Mouse (Mus musculus) limb, embryonic 10.5 days (tissue): Measurements from ENCODE around the gene Tex101. TPM values are rescaled to one million over a fixed set of nuclear protein-coding genes. Genes with fewer than 3 reads are reported as not detected.

ENCODE experiments used
- DNase-seq: peaks from one replicate; pipeline ENCODE4 v3.0.0-alpha.2; 2017; ENCODE audit warnings: low spot score
- H3K27ac ChIP-seq: fragments of 300-500 bp; sonication (generic); 2 replicates; pipeline ENCODE4 v1.5.1; 2016; ENCODE audit warnings: mild to moderate bottlenecking
- H3K27me3 ChIP-seq: fragments of 300-500 bp; sonication (generic); 2 replicates; pipeline ENCODE4 v1.6.1; 2016; ENCODE audit warnings: low read depth, mild to moderate bottlenecking; ENCODE audit not compliant: poor library complexity, severe bottlenecking
- H3K36me3 ChIP-seq: fragments of 300-500 bp; sonication (generic); 2 replicates; pipeline ENCODE4 v1.6.1; 2016; ENCODE audit warnings: mild to moderate bottlenecking, moderate library complexity
- H3K4me1 ChIP-seq: fragments of 300-500 bp; sonication (generic); 2 replicates; pipeline ENCODE4 v1.6.1; 2016
- H3K4me3 ChIP-seq: fragments of 300-500 bp; sonication (generic); 2 replicates; pipeline ENCODE4 v1.5.1; 2016; ENCODE audit warnings: mild to moderate bottlenecking, moderate library complexity
- H3K9me3 ChIP-seq: fragments of 300-500 bp; sonication (generic); replicated peaks from 2 replicates; pipeline ENCODE4 v1.6.1; 2016; ENCODE audit warnings: mild to moderate bottlenecking
- WGBS: fragments of 180-500 bp; shearing (Covaris S2); methylation state at CpG from one replicate; pipeline ENCODE4 v1.1.7; 2016; 5-methylcytosine and 5-hydroxymethylcytosine counted together
- polyA plus RNA-seq: library from polyadenylated mRNA; unstranded; fragments of >200 nt; fragmentation: Nextera tagmentation; extraction: Ambion mirVana; gene quantifications from 2 replicates; pipeline ENCODE4 v1.2.1, GENCODE M21; 2016

Gene Tex101
- polyA plus RNA-seq, 1 experiment from 2014 or later, result not detected

DNA sequence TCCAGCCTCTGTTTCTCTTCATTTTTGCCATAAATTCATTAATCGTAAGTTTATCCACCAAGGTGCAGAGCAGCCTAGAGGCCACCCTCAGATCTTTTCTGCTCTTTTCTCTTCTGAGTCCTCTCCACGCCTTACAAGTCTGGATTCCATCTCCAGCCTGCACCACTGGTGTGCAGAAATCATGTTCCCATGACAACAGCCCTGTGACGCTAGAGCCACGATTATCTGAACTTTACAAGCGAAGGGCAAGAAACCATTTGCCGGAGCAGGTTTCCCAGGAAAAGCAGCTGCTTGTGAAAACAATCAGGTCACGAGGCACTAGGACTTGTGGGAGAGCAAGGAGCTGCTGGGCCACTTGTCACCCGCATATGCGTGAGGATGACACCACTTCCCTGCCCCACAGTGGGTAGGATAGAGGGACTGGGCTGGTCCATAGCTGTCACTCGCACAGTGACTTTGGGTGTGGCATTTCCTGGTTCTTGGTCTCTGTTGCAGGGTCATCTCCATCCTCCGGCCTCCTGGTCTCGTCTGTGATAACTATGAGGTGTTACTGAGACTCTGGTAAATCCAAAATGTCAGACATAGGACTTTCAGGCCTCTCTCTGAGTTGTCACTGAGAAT is 16.6 kb downstream of the Tex101 start:
- Histone ChIP-seq H3K36me3 (no peaks in the 10 kb centered on the region), H3K4me1 (no peaks in the 10 kb centered on the region), H3K27ac (no peak overlapping the region), H3K9me3 (no peaks in the 10 kb centered on the region), H3K4me3 (no peak overlapping the region), H3K27me3 (no peaks in the 10 kb centered on the region)
- 67% methylated on average over 12 of the region's 12 CpGs for WGBS
- no peak for DNase-seq

DNA sequence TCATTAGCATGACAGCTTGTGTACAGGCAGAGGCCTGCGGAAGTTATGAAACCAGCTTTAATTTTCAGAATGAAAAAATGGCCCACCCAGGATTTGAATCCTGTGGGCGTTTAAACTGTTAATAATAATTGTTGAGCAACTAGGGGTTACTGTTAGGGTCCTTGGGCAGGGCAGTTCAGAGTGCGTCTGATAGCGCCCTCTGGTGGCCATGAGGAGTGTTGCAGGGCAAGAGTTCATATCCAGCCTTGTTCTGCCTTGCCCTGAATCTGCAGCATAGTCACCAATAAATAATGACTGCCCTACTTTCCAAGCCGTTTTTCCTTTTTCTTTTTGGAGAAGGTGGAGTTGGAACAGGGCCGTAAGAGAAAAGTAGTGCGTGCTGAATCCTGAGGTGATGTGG is 22.8 kb downstream of the Tex101 start:
- H3K27me3 ChIP-seq, result no peaks in the 10 kb centered on the region
- H3K4me1 ChIP-seq, result no peaks in the 10 kb centered on the region
- WGBS, result 25% methylated on average over 7 of the region's 7 CpGs
- peak; percentile 78 for DNase-seq
- no peaks in the 10 kb centered on the region for H3K9me3 ChIP-seq
- no peaks in the 10 kb centered on the region for H3K36me3 ChIP-seq
- no peak overlapping the region for H3K27ac ChIP-seq
- H3K4me3 ChIP-seq, result no peak overlapping the region

DNA sequence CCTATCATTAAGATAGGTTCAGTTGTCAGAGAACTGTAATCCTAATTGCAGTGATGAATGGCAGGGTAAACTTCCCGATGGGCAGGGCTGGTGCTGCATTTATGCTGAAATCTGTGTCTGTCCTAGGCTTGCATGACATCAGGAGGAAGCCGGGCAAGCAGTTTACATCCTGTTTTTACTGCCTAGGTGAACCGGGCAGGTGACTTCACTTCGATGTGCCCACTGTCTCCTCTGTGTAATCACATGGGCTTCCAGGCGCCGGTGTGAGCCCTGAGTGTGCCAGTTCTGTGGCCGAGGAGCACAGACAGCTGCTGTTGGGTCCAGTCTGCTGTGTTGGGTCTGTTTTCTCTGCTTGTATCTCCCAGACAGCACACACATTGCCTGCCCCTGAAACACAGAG is 30.0 kb downstream of the Tex101 start:
- DNase-seq, result no peak
- Histone ChIP-seq H3K36me3 (no peaks in the 10 kb centered on the region), H3K4me1 (no peaks in the 10 kb centered on the region), H3K27me3 (peaks cover 9% of the 10 kb centered on the region), H3K4me3 (no peak overlapping the region), H3K27ac (no peak overlapping the region), H3K9me3 (no peaks in the 10 kb centered on the region)
- 87% methylated on average over 7 of the region's 7 CpGs for WGBS

DNA sequence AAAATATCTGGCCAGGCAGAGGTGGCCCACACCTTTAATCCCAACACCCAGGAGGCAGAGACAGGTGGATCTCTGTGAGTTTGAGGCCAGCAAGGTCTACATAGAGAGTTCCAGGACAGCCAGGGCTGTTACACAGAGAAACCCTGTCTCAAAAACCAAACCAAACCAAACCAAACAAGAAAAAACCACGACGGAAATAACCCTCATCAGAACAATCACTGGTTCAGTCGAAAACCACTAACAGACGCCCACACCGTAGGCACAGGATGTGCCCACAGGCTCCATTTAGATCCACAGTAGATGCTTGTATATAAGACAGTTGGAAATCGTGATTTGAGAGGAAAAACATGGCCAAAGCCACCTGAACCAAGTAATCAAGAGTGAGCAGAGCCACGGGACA is 31.5 kb downstream of the Tex101 start:
- DNase-seq, result no peak
- Histone ChIP-seq H3K36me3 (no peaks in the 10 kb centered on the region), H3K4me3 (no peak overlapping the region), H3K9me3 (no peaks in the 10 kb centered on the region), H3K27ac (no peak overlapping the region), H3K4me1 (no peaks in the 10 kb centered on the region), H3K27me3 (peaks cover 23% of the 10 kb centered on the region)
- 76% methylated on average over 7 of the region's 7 CpGs for WGBS

DNA sequence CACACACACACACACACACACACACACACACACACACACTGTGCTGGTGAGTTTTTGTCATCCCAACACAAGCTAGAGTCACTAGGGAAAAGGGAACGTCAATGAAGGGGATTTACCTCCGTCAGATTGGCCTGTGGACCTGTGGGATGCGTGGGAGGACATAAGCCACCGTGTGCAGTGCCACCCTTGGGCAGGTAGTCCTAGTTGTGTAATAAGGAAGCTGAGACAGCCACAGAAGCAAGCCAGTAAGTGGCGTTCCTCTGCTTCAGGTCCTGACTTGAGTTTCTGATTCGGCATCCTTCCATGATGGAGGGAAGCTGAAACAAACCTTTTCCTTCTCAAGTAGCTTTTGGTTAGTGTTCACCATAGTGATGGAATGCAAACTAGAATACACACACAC is 32.0 kb downstream of the Tex101 start:
- 89% methylated on average over 6 of the region's 6 CpGs for WGBS
- H3K27me3 ChIP-seq, result peaks cover 28% of the 10 kb centered on the region
- H3K4me1 ChIP-seq, result no peaks in the 10 kb centered on the region
- no peak for DNase-seq
- H3K4me3 ChIP-seq, result no peak overlapping the region
- no peaks in the 10 kb centered on the region for H3K9me3 ChIP-seq
- no peaks in the 10 kb centered on the region for H3K36me3 ChIP-seq
- no peak overlapping the region for H3K27ac ChIP-seq

DNA sequence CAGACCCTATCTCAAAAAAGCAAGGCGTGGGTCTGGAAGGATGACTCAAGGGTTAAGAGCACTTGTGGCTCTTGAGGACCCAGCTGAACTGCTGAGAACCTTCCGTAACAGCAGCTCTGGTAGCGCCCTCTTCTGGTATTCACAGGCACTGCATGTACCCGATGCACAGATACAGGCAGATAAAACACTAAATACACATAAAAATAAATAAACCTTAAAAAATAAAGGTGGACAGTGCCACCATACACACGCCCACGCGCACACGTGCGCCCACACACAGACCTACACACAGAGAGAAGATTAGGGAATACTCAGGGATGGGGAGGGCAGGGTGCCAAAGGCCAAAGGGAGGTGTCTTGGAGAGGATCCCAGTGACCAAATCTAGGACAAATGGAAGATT is 34.0 kb downstream of the Tex101 start:
- Histone ChIP-seq H3K4me3 (no peak overlapping the region), H3K9me3 (no peaks in the 10 kb centered on the region), H3K4me1 (peaks cover 10% of the 10 kb centered on the region), H3K36me3 (no peaks in the 10 kb centered on the region), H3K27ac (no peak overlapping the region), H3K27me3 (peaks cover 48% of the 10 kb centered on the region)
- 7% methylated on average over 9 of the region's 9 CpGs for WGBS
- peak; percentile 70 for DNase-seq

DNA sequence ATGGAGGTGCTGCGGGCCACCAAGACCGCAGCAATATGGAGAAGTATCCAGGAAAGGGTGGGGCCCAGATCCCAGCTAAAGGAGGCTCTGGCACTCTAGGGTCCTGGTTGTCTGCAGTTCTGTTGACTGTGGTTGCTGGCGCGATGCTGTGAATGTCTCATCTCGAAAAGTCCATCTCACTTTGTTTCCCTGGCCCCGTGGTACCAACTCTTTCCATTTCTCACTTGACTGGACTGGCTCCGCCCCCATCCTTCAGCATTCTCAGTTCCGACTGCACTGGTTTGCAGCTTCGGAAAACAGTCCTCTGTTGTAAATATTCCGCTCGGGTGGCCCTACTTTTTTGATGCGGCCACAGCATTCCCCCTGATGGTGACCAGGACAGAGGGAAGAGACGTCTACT is 36.0 kb downstream of the Tex101 start:
- H3K9me3 ChIP-seq, result no peaks in the 10 kb centered on the region
- no peak overlapping the region for H3K27ac ChIP-seq
- H3K4me3 ChIP-seq, result no peak overlapping the region
- DNase-seq, result no peak
- WGBS, result 67% methylated on average over 13 of the region's 13 CpGs
- peaks cover 69% of the 10 kb centered on the region for H3K27me3 ChIP-seq
- peaks cover 19% of the 10 kb centered on the region for H3K4me1 ChIP-seq
- no peaks in the 10 kb centered on the region for H3K36me3 ChIP-seq

DNA sequence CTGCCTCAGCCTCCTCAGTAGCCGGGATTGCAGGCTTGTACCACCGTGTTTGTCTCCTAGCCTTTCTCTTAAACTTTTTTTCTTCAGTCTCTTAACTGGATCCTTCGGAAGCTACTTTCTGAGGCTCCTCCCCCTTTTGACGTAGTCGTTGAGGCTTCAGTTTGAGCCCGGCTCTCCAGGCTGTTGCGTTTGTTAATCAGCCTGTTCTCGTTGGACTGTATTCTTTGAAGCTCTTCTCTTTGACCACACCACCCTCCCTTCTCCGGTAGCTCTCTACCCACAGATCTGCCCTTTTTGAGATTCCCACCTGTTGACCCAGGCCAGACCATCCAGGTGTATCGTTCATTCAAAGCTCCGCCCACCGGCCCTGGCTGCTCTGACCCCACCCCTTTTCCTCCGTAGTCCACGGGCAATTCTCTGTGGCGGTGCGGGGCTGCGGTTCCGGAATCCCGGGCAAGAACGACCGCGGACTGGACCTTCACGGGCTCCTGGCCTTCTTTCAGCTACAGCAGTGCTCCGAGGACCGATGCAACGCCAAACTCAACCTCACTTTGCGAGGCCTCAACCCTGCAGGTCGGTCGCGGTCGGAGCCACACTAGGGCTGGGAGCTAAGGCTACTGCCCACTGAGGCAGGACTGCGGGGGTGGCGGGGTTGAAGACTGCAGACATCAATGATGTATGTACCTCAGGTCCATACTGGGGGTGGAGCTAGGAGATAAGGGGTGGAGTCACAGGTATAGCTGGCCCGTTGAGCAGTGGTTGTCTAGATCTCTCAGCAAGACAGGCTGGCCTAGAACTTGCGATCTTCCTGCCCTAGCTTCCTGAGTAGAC is 38.2 kb downstream of the Tex101 start:
- 3% methylated on average over 35 of the region's 35 CpGs for WGBS
- Histone ChIP-seq H3K27ac (no peak overlapping the region), H3K4me1 (peaks cover 19% of the 10 kb centered on the region), H3K9me3 (no peaks in the 10 kb centered on the region), H3K4me3 (peak overlapping the region; percentile 40), H3K27me3 (peaks cover 81% of the 10 kb centered on the region), H3K36me3 (no peaks in the 10 kb centered on the region)
- no peak for DNase-seq

DNA sequence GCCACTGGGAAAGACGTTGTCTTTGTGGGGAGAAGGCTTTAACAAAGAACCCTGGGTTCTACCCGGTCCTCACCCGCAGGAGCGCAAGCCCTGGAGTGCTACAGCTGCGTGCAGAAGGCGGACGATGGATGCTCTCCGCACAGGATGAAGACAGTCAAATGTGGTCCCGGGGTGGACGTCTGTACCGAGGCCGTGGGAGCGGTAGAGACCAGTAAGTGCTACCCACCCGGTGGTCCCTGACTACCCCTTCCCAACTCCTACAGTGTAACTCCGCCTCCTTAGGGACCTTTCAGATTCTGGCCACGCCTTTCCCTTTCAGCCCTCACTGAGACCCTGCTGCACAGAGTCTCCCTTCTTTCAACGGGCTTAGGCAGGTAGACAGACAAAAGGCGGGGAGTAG is 39.4 kb downstream of the Tex101 start:
- Histone ChIP-seq H3K36me3 (no peaks in the 10 kb centered on the region), H3K27ac (no peak overlapping the region), H3K4me3 (peak overlapping the region; percentile 40; the same call in 1 of the 2 replicates), H3K4me1 (peaks cover 19% of the 10 kb centered on the region), H3K9me3 (no peaks in the 10 kb centered on the region), H3K27me3 (peaks cover 78% of the 10 kb centered on the region)
- 2% methylated on average over 18 of the region's 18 CpGs for WGBS
- no peak for DNase-seq

DNA sequence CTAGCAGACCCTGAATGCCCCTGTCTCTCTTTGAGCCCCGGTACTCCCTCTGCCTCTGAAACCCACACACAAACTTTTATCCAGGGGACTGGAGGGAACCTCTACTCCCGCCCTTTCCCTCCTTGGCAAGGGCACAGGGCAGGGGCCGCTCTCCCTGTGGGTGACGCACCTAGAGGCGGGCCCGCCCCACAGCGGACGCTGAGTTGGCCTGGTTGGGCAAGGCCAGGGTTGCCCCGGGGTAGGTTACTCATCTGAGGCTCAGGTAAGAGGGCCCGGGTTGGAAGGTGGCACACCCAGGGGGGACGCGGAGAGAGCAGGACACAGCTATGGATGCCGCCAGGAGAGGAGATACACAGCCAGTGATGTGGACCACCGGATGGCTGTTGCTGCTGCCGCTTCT is 40.2 kb downstream of the Tex101 start, which contains the start of gene Lypd3:
Gene Lypd3 (plus strand): TSS at position 287 of the 400 bp plus-strand sequence.
- Histone ChIP-seq H3K9me3 (no peaks in the 10 kb centered on the region), H3K4me3 (peak within 1 kb of the TSS; percentile 40; the same call in 1 of the 2 replicates), H3K27ac (no peak within 1 kb of the TSS), H3K4me1 (peaks cover 19% of the 10 kb centered on the region), H3K27me3 (peaks cover 70% of the 10 kb centered on the region), H3K36me3 (no peaks in the 10 kb centered on the region)
- no peak for DNase-seq
- 12% methylated on average over 15 of the region's 15 CpGs for WGBS

DNA sequence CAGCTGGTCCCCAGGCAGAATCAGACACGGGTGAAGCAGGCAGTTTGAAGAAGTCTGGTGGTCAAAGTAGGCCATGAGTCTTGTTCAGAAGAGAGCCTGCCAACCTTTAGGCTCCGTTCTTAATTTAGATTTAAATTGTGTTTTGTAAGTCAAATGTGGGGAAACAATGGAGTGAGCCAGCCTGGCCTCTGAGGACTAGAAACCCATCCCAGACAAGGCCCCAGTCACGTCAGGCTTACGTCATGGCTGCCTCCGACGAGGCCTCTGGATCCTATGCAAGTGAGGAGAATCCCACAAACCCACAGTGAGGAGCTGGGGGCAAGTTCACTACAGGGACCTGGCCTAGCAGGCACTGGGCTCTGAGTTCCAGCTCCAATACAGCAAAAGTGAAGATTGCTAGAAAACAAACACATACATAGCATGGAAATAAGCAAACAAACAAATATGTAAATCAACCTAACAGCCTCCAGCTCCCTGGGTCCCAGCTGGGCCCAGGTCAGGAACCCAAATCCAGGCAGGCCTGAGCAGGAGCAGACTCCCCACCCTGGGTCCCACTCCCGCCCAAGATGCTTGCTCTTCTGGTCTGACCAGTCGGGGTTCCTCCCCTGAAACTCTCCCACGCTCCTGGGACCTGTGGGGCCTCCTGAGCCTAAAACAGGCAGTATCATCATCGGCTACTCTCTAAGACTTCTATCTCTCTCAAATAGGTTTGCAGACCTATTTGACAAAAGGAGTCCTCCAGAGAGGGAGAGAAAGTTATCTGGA is 46.2 kb downstream of the Tex101 start:
- H3K4me3 ChIP-seq, result no peak overlapping the region
- peaks cover 16% of the 10 kb centered on the region for H3K4me1 ChIP-seq
- H3K9me3 ChIP-seq, result no peaks in the 10 kb centered on the region
- H3K27me3 ChIP-seq, result peaks cover 29% of the 10 kb centered on the region
- no peaks in the 10 kb centered on the region for H3K36me3 ChIP-seq
- DNase-seq, result no peak
- H3K27ac ChIP-seq, result no peak overlapping the region
- WGBS, result 80% methylated on average over 10 of the region's 10 CpGs

DNA sequence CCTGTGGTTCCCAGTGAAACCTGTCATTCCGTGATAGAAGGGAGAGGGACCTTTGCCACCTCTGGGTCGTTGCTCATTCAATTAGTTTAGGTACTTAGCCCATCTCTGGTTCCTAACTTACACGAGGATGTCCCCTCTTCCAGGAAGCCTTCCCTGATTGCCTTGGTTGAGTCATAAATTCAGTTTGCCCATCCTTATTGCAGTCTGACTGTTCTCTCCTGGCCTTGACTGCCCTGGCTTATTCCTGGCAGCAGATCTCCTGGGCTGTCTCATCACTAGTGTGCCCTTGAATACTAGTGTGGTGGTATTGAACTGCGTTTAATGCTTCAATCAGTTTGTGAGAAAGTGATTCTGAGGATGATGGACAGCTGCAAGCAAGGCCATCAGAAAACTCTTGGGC is 46.8 kb downstream of the Tex101 start:
- WGBS, result 68% methylated on average over 4 of the region's 4 CpGs
- Histone ChIP-seq H3K4me3 (no peak overlapping the region), H3K4me1 (peaks cover 16% of the 10 kb centered on the region), H3K36me3 (no peaks in the 10 kb centered on the region), H3K9me3 (no peaks in the 10 kb centered on the region), H3K27me3 (peaks cover 25% of the 10 kb centered on the region), H3K27ac (no peak overlapping the region)
- no peak for DNase-seq
